Mouse (Mus musculus) cerebellum, postnatal 14 days (tissue): Measurements from ENCODE around the gene Mfsd4b2.

ENCODE experiments used
- DNase-seq, 2 experiments: peaks; one replicate each; pipeline ENCODE4 v3.0.0; 2021; ENCODE audit warnings: mixed read lengths in 2 of 2

Gene Mfsd4b2

GRCm38 (mm10) chr10:39888621-39889020 is 38.1 kb downstream of the Mfsd4b2 start:
- DNase-seq, result no peak
